Mouse (Mus musculus): ENCODE data around the gene Snca. TPM values are rescaled to one million over a fixed set of nuclear protein-coding genes. Genes with fewer than 3 reads are reported as not detected.
A peak's percentile ranks its signal among the peaks of the same experiment; 100 is the strongest.

Gene Snca
- polyA plus RNA-seq, 1 experiment from 2014 or later: 22.7 TPM

GRCm38 (mm10) chr6:60682233-60682632 lies 147.4 kb downstream of the Snca start:
- no peak overlapping the region for H3K4me2 ChIP-seq (ENCODE audit: low read depth, low read length, severe bottlenecking)
- 58% methylated on average over 4 of the region's 4 CpGs for WGBS
- DNase-seq (ENCODE audit: low spot score): no peak
- H3K27ac ChIP-seq (ENCODE audit: low read depth, low read length): no peak overlapping the region
- no peaks in the 10 kb centered on the region for H3K36me3 ChIP-seq (ENCODE audit: control insufficient read depth, insufficient read depth, low read length)
- H3K4me3 ChIP-seq (ENCODE audit: low read depth, low read length): no peak overlapping the region
- no peaks in the 10 kb centered on the region for H3K4me1 ChIP-seq (replicated peaks; ENCODE audit: control insufficient read depth, insufficient read depth, low read length)
- H3K27me3 ChIP-seq (ENCODE audit: control insufficient read depth, insufficient read depth, low read length): no peaks in the 10 kb centered on the region
- no peaks in the 10 kb centered on the region for H3K9me3 ChIP-seq (ENCODE audit: control insufficient read depth, low read length)
- ATAC-seq (replicated peaks; ENCODE audit: low FRiP score): 0 out of 2 replicates have a peak, but pooled peaks have one; percentile 15
- no peak overlapping the region for H3K9ac ChIP-seq (ENCODE audit: low read length)

Other genes starting within 250 kb of the Snca start
- gene Mmrn1, start 95.1 kb upstream of the Snca start, polyA plus RNA-seq (2014; fragmentation: Nextera tagmentation; extraction: Ambion mirVana): 5.6 and 6.5 TPM in 2 replicates

Data from forebrain, embryonic 11.5 days (tissue).